Mouse (Mus musculus) erythroblast, embryonic 14.5 days (primary cell): ENCODE results near the gene Drc3. TPM values are rescaled to one million over a fixed set of nuclear protein-coding genes. Genes with fewer than 3 reads are reported as not detected.

Experiments
- H3K27me3 ChIP-seq: 2 replicates; pipeline ENCODE4 v1.6.1; 2012; ENCODE audit warnings: inconsistent platforms; ENCODE audit not compliant: control insufficient read depth
- H3K36me3 ChIP-seq: 2 replicates; pipeline ENCODE4 v1.6.1; 2012; ENCODE audit warnings: mild to moderate bottlenecking, inconsistent platforms; ENCODE audit not compliant: control insufficient read depth
- H3K4me1 ChIP-seq: 2 replicates; pipeline ENCODE4 v1.6.1; 2012; ENCODE audit warnings: inconsistent platforms; ENCODE audit not compliant: control insufficient read depth
- H3K4me3 ChIP-seq: replicated peaks from 2 replicates; pipeline ENCODE3; 2012; ENCODE audit warnings: moderate library complexity, mild to moderate bottlenecking, inconsistent platforms
- H3K9me3 ChIP-seq: 2 replicates; pipeline ENCODE4 v1.6.1; 2012; ENCODE audit warnings: low read length, inconsistent platforms, mixed read lengths; ENCODE audit not compliant: control insufficient read depth
- GATA1 ChIP-seq: IDR thresholded peaks from 2 replicates; pipeline ENCODE4 v1.6.1; 2012; ENCODE audit warnings: low read length, inconsistent platforms, mixed read lengths
- TAL1 ChIP-seq: IDR thresholded peaks from 3 replicates; pipeline ENCODE4 v1.6.1; 2012; ENCODE audit warnings: low read length, inconsistent platforms, mixed read lengths
- polyA plus RNA-seq: library from polyadenylated mRNA; stranded (reverse); fragments of >175 nt; gene quantifications from 2 replicates; pipeline ENCODE4 v1.2.3, GENCODE M21; 2012

Drc3 gene
- polyA plus RNA-seq, 1 experiment, result not detected

GRCm38 (mm10) chr11:60355952-60356351 is 2.8 kb downstream of the Drc3 start:
- TF ChIP-seq GATA1, result no peak
- TF ChIP-seq TAL1, result no peak
- Histone ChIP-seq H3K4me1 (peaks cover 25% of the 10 kb centered on the region), H3K9me3 (no peaks in the 10 kb centered on the region), H3K27me3 (no peaks in the 10 kb centered on the region; the same call in 1 of the 2 replicates), H3K36me3 (no peaks in the 10 kb centered on the region), H3K4me3 (no peak overlapping the region)

- Histone ChIP-seq H3K27me3 (no peaks in the 10 kb centered on the region; the same call in 1 of the 2 replicates), H3K36me3 (no peaks in the 10 kb centered on the region), H3K9me3 (no peaks in the 10 kb centered on the region), H3K4me3 (no peak overlapping the region), H3K4me1 (peaks cover 13% of the 10 kb centered on the region)
- TF ChIP-seq TAL1 (no peak), GATA1 (no peak)
These were observed 4.0 kb downstream of the Drc3 start for GRCm38 (mm10) chr11:60357116-60357515.

- Histone ChIP-seq H3K27me3 (no peaks in the 10 kb centered on the region; the same call in 1 of the 2 replicates), H3K9me3 (no peaks in the 10 kb centered on the region), H3K4me1 (peaks cover 5% of the 10 kb centered on the region), H3K4me3 (no peak overlapping the region), H3K36me3 (no peaks in the 10 kb centered on the region)
- TF ChIP-seq TAL1, result no peak
- no peak for TF ChIP-seq GATA1
These were observed 5.4 kb downstream of the Drc3 start for GRCm38 (mm10) chr11:60358548-60358947.

GRCm38 (mm10) chr11:60359138-60359537 is 6.0 kb downstream of the Drc3 start:
- Histone ChIP-seq H3K36me3 (no peaks in the 10 kb centered on the region), H3K9me3 (no peaks in the 10 kb centered on the region), H3K27me3 (no peaks in the 10 kb centered on the region; the same call in 1 of the 2 replicates), H3K4me3 (no peak overlapping the region), H3K4me1 (no peaks in the 10 kb centered on the region)
- TF ChIP-seq TAL1 (no peak), GATA1 (no peak)

GRCm38 (mm10) chr11:60359936-60360335 is 6.8 kb downstream of the Drc3 start:
- TF ChIP-seq GATA1 (no peak), TAL1 (no peak)
- Histone ChIP-seq H3K36me3 (no peaks in the 10 kb centered on the region), H3K4me1 (no peaks in the 10 kb centered on the region), H3K4me3 (no peak overlapping the region), H3K27me3 (no peaks in the 10 kb centered on the region; the same call in 1 of the 2 replicates), H3K9me3 (no peaks in the 10 kb centered on the region)

- no peak overlapping the region for H3K4me3 ChIP-seq
- no peaks in the 10 kb centered on the region; the same call in 1 of the 2 replicates for H3K27me3 ChIP-seq
- no peaks in the 10 kb centered on the region for H3K4me1 ChIP-seq
- no peak for TF ChIP-seq GATA1
- TF ChIP-seq TAL1, result no peak
- H3K9me3 ChIP-seq, result no peaks in the 10 kb centered on the region
- no peaks in the 10 kb centered on the region for H3K36me3 ChIP-seq
These were observed 7.6 kb downstream of the Drc3 start for GRCm38 (mm10) chr11:60360631-60361201.

- Histone ChIP-seq H3K4me1 (no peaks in the 10 kb centered on the region), H3K4me3 (no peak overlapping the region), H3K9me3 (no peaks in the 10 kb centered on the region), H3K36me3 (no peaks in the 10 kb centered on the region), H3K27me3 (peaks cover 7% of the 10 kb centered on the region; the same call in 1 of the 2 replicates)
- no peak for TF ChIP-seq GATA1
- no peak for TF ChIP-seq TAL1
These were observed 13.3 kb downstream of the Drc3 start for GRCm38 (mm10) chr11:60366239-60367019.

- TF ChIP-seq TAL1, result no peak
- TF ChIP-seq GATA1, result no peak
- H3K27me3 ChIP-seq, result peaks cover 7% of the 10 kb centered on the region; the same call in 1 of the 2 replicates
These were observed 14.1 kb downstream of the Drc3 start for GRCm38 (mm10) chr11:60367256-60367655.

GRCm38 (mm10) chr11:60368909-60369308 is 15.8 kb downstream of the Drc3 start:
- Histone ChIP-seq H3K9me3 (no peaks in the 10 kb centered on the region), H3K4me3 (no peak overlapping the region), H3K4me1 (no peaks in the 10 kb centered on the region), H3K27me3 (peaks cover 7% of the 10 kb centered on the region; the same call in 1 of the 2 replicates), H3K36me3 (no peaks in the 10 kb centered on the region)
- no peak for TF ChIP-seq GATA1
- no peak for TF ChIP-seq TAL1

More at GRCm38 (mm10) chr11:60367256-60367655, 14.1 kb downstream of the Drc3 start:
- H3K36me3 ChIP-seq, result no peaks in the 10 kb centered on the region
- no peaks in the 10 kb centered on the region for H3K9me3 ChIP-seq
- no peak overlapping the region for H3K4me3 ChIP-seq
- no peaks in the 10 kb centered on the region for H3K4me1 ChIP-seq
